Mouse (Mus musculus) midbrain, embryonic 16.5 days (tissue): ENCODE data around the gene BC051142. TPM values are rescaled to one million over a fixed set of nuclear protein-coding genes. Genes with fewer than 3 reads are reported as not detected.

Experiments
- ATAC-seq: fragments of 200-750 bp; cut with Nextera tagmentation; 2 replicates; pipeline ENCODE4 v1.8.0; 2017; ENCODE audit warnings: moderate TSS enrichment
- H3K27ac ChIP-seq: fragments of 300-500 bp; sonication (generic); 2 replicates; pipeline ENCODE4 v1.5.1; 2014; ENCODE audit warnings: mild to moderate bottlenecking, low read length, mixed read lengths
- H3K27me3 ChIP-seq: fragments of 300-500 bp; sonication (generic); 2 replicates; pipeline ENCODE4 v1.6.1; 2014; ENCODE audit warnings: low read depth, low read length, mixed read lengths; ENCODE audit not compliant: control insufficient read depth, insufficient read depth
- H3K36me3 ChIP-seq: fragments of 300-500 bp; sonication (generic); 2 replicates; pipeline ENCODE4 v1.6.1; 2014; ENCODE audit warnings: mild to moderate bottlenecking, low read length, moderate library complexity, mixed read lengths; ENCODE audit not compliant: control insufficient read depth, insufficient read depth
- H3K4me1 ChIP-seq: fragments of 300-500 bp; sonication (generic); 2 replicates; pipeline ENCODE4 v1.6.1; 2014; ENCODE audit warnings: mild to moderate bottlenecking, low read length, mixed read lengths; ENCODE audit not compliant: control insufficient read depth, insufficient read depth
- H3K4me2 ChIP-seq: fragments of 300-500 bp; sonication (generic); 2 replicates; pipeline ENCODE4 v1.6.1; 2014; ENCODE audit warnings: mild to moderate bottlenecking, low read length, mixed read lengths
- H3K4me3 ChIP-seq: fragments of 300-500 bp; sonication (generic); 2 replicates; pipeline ENCODE4 v1.5.1; 2014; ENCODE audit warnings: low read depth, mild to moderate bottlenecking, low read length, moderate library complexity, mixed read lengths
- H3K9ac ChIP-seq: fragments of 300-500 bp; sonication (generic); 2 replicates; pipeline ENCODE4 v1.6.1; 2014; ENCODE audit warnings: low read depth, low read length, mixed read lengths
- H3K9me3 ChIP-seq: fragments of 300-500 bp; sonication (generic); replicated peaks from 2 replicates; pipeline ENCODE4 v1.6.1; 2014; ENCODE audit warnings: mild to moderate bottlenecking, low read length, mixed read lengths; ENCODE audit not compliant: control insufficient read depth, poor library complexity, severe bottlenecking
- WGBS: fragments of 180-500 bp; shearing (Covaris S2); extraction: QIAGEN DNeasy Blood & Tissue Kit; methylation state at CpG from one replicate; pipeline ENCODE4 v1.1.7; 2014; 5-methylcytosine and 5-hydroxymethylcytosine counted together
- polyA plus RNA-seq: library from polyadenylated mRNA; unstranded; fragments of >200 nt; fragmentation: Nextera tagmentation; extraction: Ambion mirVana; gene quantifications from 2 replicates; pipeline ENCODE4 v1.2.1, GENCODE M21; 2015

The BC051142 gene
- polyA plus RNA-seq, 1 experiment from 2014 or later = 6.1 TPM

GRCm38 (mm10) chr17:34388513-34388912 lies 10.1 kb upstream of the BC051142 start:
- no peak overlapping the region for H3K4me2 ChIP-seq
- H3K9ac ChIP-seq = no peak overlapping the region
- 38% methylated on average over 4 of the region's 4 CpGs for WGBS
- H3K9me3 ChIP-seq = no peaks in the 10 kb centered on the region
- no peak for ATAC-seq
- H3K36me3 ChIP-seq = no peaks in the 10 kb centered on the region
- no peak overlapping the region for H3K27ac ChIP-seq
- H3K27me3 ChIP-seq = no peaks in the 10 kb centered on the region
- H3K4me3 ChIP-seq = no peak overlapping the region
- H3K4me1 ChIP-seq = no peaks in the 10 kb centered on the region

GRCm38 (mm10) chr17:34391507-34391906 lies 7.1 kb upstream of the BC051142 start:
- H3K9ac ChIP-seq = no peak overlapping the region
- ATAC-seq = 0 out of 2 replicates have a peak, but pooled peaks have one; percentile 14
- H3K4me1 ChIP-seq = no peaks in the 10 kb centered on the region
- H3K9me3 ChIP-seq = no peaks in the 10 kb centered on the region
- no peak overlapping the region for H3K4me3 ChIP-seq
- no peak overlapping the region; the same call in 1 of the 2 replicates for H3K4me2 ChIP-seq
- no peaks in the 10 kb centered on the region for H3K36me3 ChIP-seq
- H3K27ac ChIP-seq = no peak overlapping the region
- H3K27me3 ChIP-seq = no peaks in the 10 kb centered on the region
- 83% methylated on average over 7 of the region's 7 CpGs for WGBS

GRCm38 (mm10) chr17:34392321-34392720 lies 6.3 kb upstream of the BC051142 start:
- H3K27me3 ChIP-seq = no peaks in the 10 kb centered on the region
- WGBS = 6% methylated on average over 24 of the region's 24 CpGs
- ATAC-seq = peak; percentile 80; the same call in 1 of the 2 replicates

GRCm38 (mm10) chr17:34397357-34397756 lies 1.3 kb upstream of the BC051142 start:
- ATAC-seq = no peak
- WGBS = 69% methylated on average over 5 of the region's 5 CpGs

More at GRCm38 (mm10) chr17:34392321-34392720, 6.3 kb upstream of the BC051142 start:
- Histone ChIP-seq H3K4me3 (peak overlapping the region; percentile 38), H3K4me2 (peak overlapping the region; percentile 58), H3K9me3 (no peaks in the 10 kb centered on the region), H3K9ac (peak overlapping the region; percentile 47; the same call in 1 of the 2 replicates), H3K4me1 (no peaks in the 10 kb centered on the region), H3K36me3 (no peaks in the 10 kb centered on the region), H3K27ac (no peak overlapping the region)

GRCm38 (mm10) chr17:34398058-34398710 lies 436 bp upstream of the BC051142 start:
- Histone ChIP-seq H3K9ac (0 out of 2 replicates have a peak overlapping the region, but pooled peaks have one; percentile 44), H3K4me2 (peak overlapping the region; percentile 64), H3K4me1 (peaks cover 4% of the 10 kb centered on the region; the same call in 1 of the 2 replicates), H3K27me3 (no peaks in the 10 kb centered on the region), H3K36me3 (no peaks in the 10 kb centered on the region), H3K27ac (peak overlapping the region; percentile 99), H3K9me3 (no peaks in the 10 kb centered on the region), H3K4me3 (peak overlapping the region; percentile 63)
- 22% methylated on average over 9 of the region's 9 CpGs for WGBS
- ATAC-seq = peak; percentile 92

More at GRCm38 (mm10) chr17:34397357-34397756, 1.3 kb upstream of the BC051142 start:
- Histone ChIP-seq H3K4me1 (peaks cover 4% of the 10 kb centered on the region; the same call in 1 of the 2 replicates), H3K27ac (no peak overlapping the region), H3K9me3 (no peaks in the 10 kb centered on the region), H3K36me3 (no peaks in the 10 kb centered on the region), H3K4me2 (no peak overlapping the region), H3K4me3 (no peak overlapping the region), H3K9ac (no peak overlapping the region), H3K27me3 (no peaks in the 10 kb centered on the region)

GRCm38 (mm10) chr17:34399394-34399715 lies 735 bp downstream of the BC051142 start:
- Histone ChIP-seq H3K9me3 (no peaks in the 10 kb centered on the region), H3K4me3 (peak overlapping the region; percentile 63), H3K27me3 (no peaks in the 10 kb centered on the region), H3K36me3 (no peaks in the 10 kb centered on the region), H3K9ac (no peak overlapping the region; the same call in 1 of the 2 replicates), H3K27ac (peak overlapping the region; percentile 99), H3K4me2 (peak overlapping the region; percentile 64), H3K4me1 (peaks cover 4% of the 10 kb centered on the region; the same call in 1 of the 2 replicates)
- no peak for ATAC-seq
- 39% methylated on average over 4 of the region's 4 CpGs for WGBS

GRCm38 (mm10) chr17:34411117-34411516 lies 12.5 kb downstream of the BC051142 start:
- 20% methylated on average over 6 of the region's 6 CpGs for WGBS

GRCm38 (mm10) chr17:34420014-34420413 lies 21.4 kb downstream of the BC051142 start:
- no peak overlapping the region for H3K27ac ChIP-seq
- no peak overlapping the region for H3K4me2 ChIP-seq
- no peak for ATAC-seq
- no peaks in the 10 kb centered on the region for H3K36me3 ChIP-seq
- no peak overlapping the region for H3K9ac ChIP-seq
- H3K4me1 ChIP-seq = no peaks in the 10 kb centered on the region
- no peaks in the 10 kb centered on the region for H3K9me3 ChIP-seq
- 80% methylated on average over 7 of the region's 7 CpGs for WGBS
- no peak overlapping the region for H3K4me3 ChIP-seq
- H3K27me3 ChIP-seq = no peaks in the 10 kb centered on the region

More at GRCm38 (mm10) chr17:34411117-34411516, 12.5 kb downstream of the BC051142 start:
- Histone ChIP-seq H3K36me3 (no peaks in the 10 kb centered on the region), H3K9me3 (no peaks in the 10 kb centered on the region), H3K4me1 (no peaks in the 10 kb centered on the region), H3K9ac (no peak overlapping the region; the same call in 1 of the 2 replicates), H3K4me3 (no peak overlapping the region), H3K27ac (no peak overlapping the region), H3K4me2 (no peak overlapping the region), H3K27me3 (no peaks in the 10 kb centered on the region)
- ATAC-seq = peak; percentile 76

- Histone ChIP-seq H3K36me3 (no peaks in the 10 kb centered on the region), H3K4me1 (no peaks in the 10 kb centered on the region), H3K9me3 (no peaks in the 10 kb centered on the region), H3K4me3 (no peak overlapping the region), H3K4me2 (no peak overlapping the region), H3K27ac (no peak overlapping the region), H3K9ac (no peak overlapping the region), H3K27me3 (no peaks in the 10 kb centered on the region)
- no peak for ATAC-seq
Observed at GRCm38 (mm10) chr17:34427597-34427996, 29.0 kb downstream of the BC051142 start.
